Mouse (Mus musculus): ENCODE measurements around the gene Aldh3a2. TPM values are rescaled to one million over a fixed set of nuclear protein-coding genes. Genes with fewer than 3 reads are reported as not detected.

Gene Aldh3a2
- polyA plus RNA-seq, 1 experiment from 2014 or later = 28.5 TPM

DNA sequence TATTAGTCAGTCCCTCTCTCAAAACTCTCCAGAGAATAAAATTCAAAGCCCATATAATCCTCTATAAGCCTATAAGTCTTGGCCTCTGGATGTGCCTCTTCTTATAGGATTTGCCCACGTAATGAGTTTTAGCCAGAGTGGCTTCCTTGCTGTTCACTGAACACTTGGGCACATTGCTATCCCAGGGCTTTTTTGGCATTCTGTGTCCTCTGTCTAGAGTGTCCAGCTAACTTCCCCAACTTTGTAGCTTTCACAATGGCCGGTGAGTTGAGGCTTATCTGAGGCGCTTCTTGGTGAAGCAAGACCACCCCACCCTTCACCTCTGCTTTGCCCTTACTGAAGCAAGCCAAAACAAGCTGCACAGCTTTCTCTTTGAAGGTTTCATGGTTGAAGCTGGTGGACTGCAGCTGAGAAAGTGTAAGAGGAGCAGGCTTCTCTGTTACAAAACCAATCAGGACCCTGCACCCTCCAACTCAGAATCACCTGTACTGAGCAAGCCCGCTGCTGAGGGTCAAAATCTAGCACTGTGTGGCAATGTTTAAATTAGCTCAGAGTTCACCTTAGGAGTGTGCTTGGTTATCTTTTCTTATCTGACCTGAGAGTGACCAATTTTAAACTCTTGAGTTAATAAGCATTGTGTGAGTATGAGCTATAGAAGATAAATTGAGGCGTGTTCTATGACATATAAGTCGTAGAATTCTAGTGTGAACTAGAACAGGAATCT is 1.5 kb upstream of the Aldh3a2 start:
- Histone ChIP-seq H3K36me3 (peaks cover 3% of the 10 kb centered on the region; the same call in 1 of the 2 replicates), H3K4me2 (replicated peaks) (no peak overlapping the region), H3K9ac (replicated peaks) (no peak overlapping the region), H3K4me1 (no peaks in the 10 kb centered on the region), H3K4me3 (no peak overlapping the region), H3K27me3 (peaks cover 10% of the 10 kb centered on the region; the same call in 1 of the 2 replicates), H3K9me3 (no peaks in the 10 kb centered on the region), H3K27ac (replicated peaks) (no peak overlapping the region)
- ATAC-seq (ENCODE audit: low FRiP score, low read depth) = no peak
- WGBS = 87% methylated on average over 6 of the region's 6 CpGs

- 93% methylated on average over 1 of the region's 1 CpGs for WGBS
- ATAC-seq (ENCODE audit: low FRiP score, low read depth) = no peak
- peaks cover 32% of the 10 kb centered on the region for H3K36me3 ChIP-seq
Observed at GRCm38 (mm10) chr11:61263841-61264240, 3.4 kb downstream of the Aldh3a2 start.

DNA sequence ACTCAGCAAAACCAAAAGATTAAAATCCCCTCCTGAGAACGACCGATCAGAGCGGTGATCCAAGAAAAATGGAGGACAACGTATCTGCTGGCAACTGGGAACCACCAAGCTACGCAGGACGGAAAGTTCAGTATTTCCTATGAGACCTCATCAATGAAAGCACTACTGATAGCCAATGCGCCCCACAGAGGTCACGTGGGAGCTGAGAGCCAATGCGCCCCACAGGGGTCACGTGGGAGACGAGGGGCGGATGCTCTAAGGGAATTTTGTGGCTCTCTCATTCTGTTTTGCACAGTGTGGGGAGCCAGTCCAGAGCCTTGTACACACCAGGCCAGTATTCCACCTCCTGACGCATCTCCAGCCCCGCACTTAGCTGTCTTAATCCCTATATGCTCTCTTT is 4.7 kb downstream of the Aldh3a2 start:
- Histone ChIP-seq H3K36me3 (peaks cover 43% of the 10 kb centered on the region), H3K9ac (replicated peaks) (no peak overlapping the region), H3K4me1 (no peaks in the 10 kb centered on the region), H3K27ac (replicated peaks) (no peak overlapping the region), H3K4me3 (no peak overlapping the region), H3K27me3 (no peaks in the 10 kb centered on the region), H3K4me2 (replicated peaks) (no peak overlapping the region), H3K9me3 (no peaks in the 10 kb centered on the region)
- 88% methylated on average over 14 of the region's 14 CpGs for WGBS
- no peak for ATAC-seq (ENCODE audit: low FRiP score, low read depth)

More at GRCm38 (mm10) chr11:61263841-61264240, 3.4 kb downstream of the Aldh3a2 start:
- no peak overlapping the region for H3K9ac ChIP-seq (replicated peaks)
- H3K4me3 ChIP-seq = no peak overlapping the region
- H3K4me2 ChIP-seq (replicated peaks) = no peak overlapping the region
- peaks cover 9% of the 10 kb centered on the region; the same call in 1 of the 2 replicates for H3K27me3 ChIP-seq
- no peaks in the 10 kb centered on the region for H3K4me1 ChIP-seq
- no peaks in the 10 kb centered on the region for H3K9me3 ChIP-seq
- no peak overlapping the region for H3K27ac ChIP-seq (replicated peaks)

DNA sequence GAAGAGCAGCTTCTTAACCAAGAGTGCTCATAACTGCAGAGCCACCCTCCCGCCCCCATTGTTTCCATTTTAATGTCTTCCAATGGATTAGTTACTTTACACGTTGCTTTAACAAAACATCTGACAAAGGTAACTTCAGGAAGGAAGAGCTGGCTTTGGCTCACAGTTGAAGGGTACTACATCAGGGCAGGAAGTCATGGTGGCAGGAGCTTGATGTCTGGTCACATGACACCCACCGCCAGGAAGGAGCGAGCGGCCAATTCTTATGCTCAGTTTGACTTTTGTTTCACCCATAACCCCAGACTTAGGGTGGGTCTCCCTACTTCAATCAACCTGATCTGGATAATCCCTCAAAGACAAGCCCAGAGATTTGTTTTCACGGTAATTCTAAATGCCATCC is 8.2 kb downstream of the Aldh3a2 start:
- H3K27me3 ChIP-seq = no peaks in the 10 kb centered on the region
- H3K9ac ChIP-seq (replicated peaks) = no peak overlapping the region
- no peak overlapping the region for H3K4me2 ChIP-seq (replicated peaks)
- no peaks in the 10 kb centered on the region for H3K4me1 ChIP-seq
- H3K27ac ChIP-seq (replicated peaks) = no peak overlapping the region
- no peaks in the 10 kb centered on the region for H3K9me3 ChIP-seq
- no peak overlapping the region for H3K4me3 ChIP-seq
- H3K36me3 ChIP-seq = peaks cover 73% of the 10 kb centered on the region
- ATAC-seq (ENCODE audit: low FRiP score, low read depth) = no peak
- 87% methylated on average over 6 of the region's 6 CpGs for WGBS

- Histone ChIP-seq H3K27me3 (no peaks in the 10 kb centered on the region), H3K36me3 (peaks cover 66% of the 10 kb centered on the region), H3K9me3 (no peaks in the 10 kb centered on the region), H3K4me1 (no peaks in the 10 kb centered on the region), H3K4me3 (no peak overlapping the region), H3K4me2 (replicated peaks) (no peak overlapping the region), H3K9ac (replicated peaks) (no peak overlapping the region), H3K27ac (replicated peaks) (no peak overlapping the region)
- no peak for ATAC-seq (ENCODE audit: low FRiP score, low read depth)
- 93% methylated on average over 12 of the region's 12 CpGs for WGBS
Observed at GRCm38 (mm10) chr11:61252807-61253206, 14.5 kb downstream of the Aldh3a2 start.

GRCm38 (mm10) chr11:61251741-61252140 is 15.5 kb downstream of the Aldh3a2 start:
- Histone ChIP-seq H3K27ac (replicated peaks) (no peak overlapping the region), H3K4me1 (no peaks in the 10 kb centered on the region), H3K9ac (replicated peaks) (no peak overlapping the region), H3K4me3 (no peak overlapping the region), H3K36me3 (peaks cover 58% of the 10 kb centered on the region), H3K9me3 (no peaks in the 10 kb centered on the region), H3K4me2 (replicated peaks) (no peak overlapping the region), H3K27me3 (no peaks in the 10 kb centered on the region)
- whole genome bisulfite sequencing = 73% methylated on average over 10 of the region's 10 CpGs
- no peak for ATAC-seq (ENCODE audit: low FRiP score, low read depth)

DNA sequence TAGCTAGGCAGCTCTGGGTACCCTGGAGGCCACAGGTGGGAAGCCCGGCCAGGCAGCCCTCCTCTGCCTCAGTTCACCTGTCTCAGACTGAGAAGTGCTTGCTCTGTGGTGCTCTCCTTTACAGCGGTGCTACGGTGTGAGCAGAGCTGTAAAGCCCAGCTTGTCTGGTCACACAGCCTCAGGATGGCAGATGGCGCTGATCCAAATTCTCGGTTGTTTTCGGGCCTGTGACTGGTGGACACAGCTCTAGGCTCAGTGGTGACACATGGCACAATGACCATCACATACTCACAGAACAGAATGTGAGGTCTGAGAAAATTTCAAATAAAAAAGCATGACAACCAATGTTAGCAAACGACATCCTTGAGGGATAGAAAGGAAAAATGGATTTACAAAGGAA is 22.9 kb downstream of the Aldh3a2 start:
- H3K4me1 ChIP-seq = no peaks in the 10 kb centered on the region
- H3K27ac ChIP-seq (replicated peaks) = no peak overlapping the region
- H3K9ac ChIP-seq (replicated peaks) = no peak overlapping the region
- H3K9me3 ChIP-seq = no peaks in the 10 kb centered on the region
- 90% methylated on average over 7 of the region's 7 CpGs for WGBS
- H3K4me2 ChIP-seq (replicated peaks) = no peak overlapping the region
- peaks cover 22% of the 10 kb centered on the region for H3K36me3 ChIP-seq
- H3K27me3 ChIP-seq = no peaks in the 10 kb centered on the region
- no peak overlapping the region for H3K4me3 ChIP-seq
- no peak for ATAC-seq (ENCODE audit: low FRiP score, low read depth)

DNA sequence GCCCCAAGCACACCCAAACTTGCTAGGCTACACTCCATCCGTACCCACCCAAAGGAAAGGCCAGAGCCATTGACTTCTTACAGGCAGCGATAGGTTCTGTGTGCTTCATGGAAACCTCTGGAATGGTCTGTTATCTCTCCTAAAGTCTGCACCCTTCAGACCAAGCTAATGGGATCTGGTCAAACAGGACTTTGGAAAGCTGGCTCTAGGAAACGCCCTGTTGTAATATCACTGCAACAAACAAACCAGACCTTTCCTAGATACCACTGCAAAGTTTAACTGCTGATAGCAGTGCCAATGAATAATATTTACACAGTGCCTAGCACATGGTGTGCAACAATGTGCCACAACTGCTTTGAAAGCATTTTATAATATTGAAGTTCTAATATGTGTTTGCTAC is 31.2 kb downstream of the Aldh3a2 start:
- H3K4me1 ChIP-seq = 0 out of 2 replicates have a peak, but pooled peaks cover 5% of the 10 kb centered on the region
- no peaks in the 10 kb centered on the region for H3K9me3 ChIP-seq
- H3K27ac ChIP-seq (replicated peaks) = no peak overlapping the region
- 90% methylated on average over 3 of the region's 3 CpGs for WGBS
- no peaks in the 10 kb centered on the region for H3K36me3 ChIP-seq
- no peak overlapping the region for H3K9ac ChIP-seq (replicated peaks)
- H3K4me2 ChIP-seq (replicated peaks) = no peak overlapping the region
- H3K4me3 ChIP-seq = no peak overlapping the region
- ATAC-seq (ENCODE audit: low FRiP score, low read depth) = no peak
- H3K27me3 ChIP-seq = no peaks in the 10 kb centered on the region

DNA sequence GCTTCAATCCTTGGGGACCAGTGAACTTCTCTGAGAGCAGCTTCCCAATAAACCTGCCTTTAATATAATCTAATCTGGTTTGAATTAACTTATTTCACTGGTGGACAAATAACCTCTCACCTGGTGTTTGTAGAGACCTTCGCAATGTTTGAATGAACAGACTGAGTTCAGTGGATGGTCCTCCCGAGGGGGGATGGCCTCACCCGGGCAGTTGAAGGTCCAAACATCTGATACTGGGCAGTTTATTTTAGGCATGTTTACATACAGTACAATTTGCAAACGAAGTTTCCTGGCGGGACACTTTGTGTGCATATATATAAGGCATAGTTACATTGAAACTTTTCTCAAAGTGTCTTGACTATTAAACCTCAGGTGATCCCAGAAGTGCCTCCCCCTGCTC is 33.1 kb downstream of the Aldh3a2 start:
- H3K27ac ChIP-seq (replicated peaks) = no peak overlapping the region
- H3K4me3 ChIP-seq = no peak overlapping the region
- 70% methylated on average over 5 of the region's 5 CpGs for WGBS
- no peaks in the 10 kb centered on the region for H3K36me3 ChIP-seq
- H3K4me1 ChIP-seq = 0 out of 2 replicates have a peak, but pooled peaks cover 5% of the 10 kb centered on the region
- no peak overlapping the region for H3K4me2 ChIP-seq (replicated peaks)
- H3K9ac ChIP-seq (replicated peaks) = no peak overlapping the region
- no peak for ATAC-seq (ENCODE audit: low FRiP score, low read depth)
- H3K9me3 ChIP-seq = no peaks in the 10 kb centered on the region
- H3K27me3 ChIP-seq = no peaks in the 10 kb centered on the region

DNA sequence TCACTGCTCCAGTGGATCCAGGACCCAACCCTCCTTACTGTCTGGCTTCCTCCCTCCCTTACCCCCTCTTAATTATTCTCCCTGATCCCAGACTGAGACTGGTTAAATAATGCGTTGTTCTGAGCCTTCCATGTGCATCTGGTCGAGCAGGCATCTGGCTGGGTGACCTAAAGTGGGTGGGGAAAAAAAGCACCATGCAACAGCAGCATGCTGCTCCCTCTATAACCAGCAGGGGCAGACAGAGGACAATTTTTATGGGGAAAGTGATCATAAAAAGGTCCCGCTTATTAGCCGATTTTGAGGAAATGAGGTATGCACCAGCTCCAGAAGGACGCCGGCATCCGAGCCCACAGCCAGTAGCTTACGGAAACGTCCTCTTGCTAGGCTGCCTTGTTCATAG is 35.9 kb downstream of the Aldh3a2 start:
- H3K4me3 ChIP-seq = no peak overlapping the region
- H3K27me3 ChIP-seq = no peaks in the 10 kb centered on the region
- no peaks in the 10 kb centered on the region for H3K9me3 ChIP-seq
- ATAC-seq (ENCODE audit: low FRiP score, low read depth) = no peak
- peak overlapping the region; percentile 6; the same call in 1 of the 2 replicates for H3K9ac ChIP-seq (replicated peaks)
- no peak overlapping the region for H3K27ac ChIP-seq (replicated peaks)
- 18% methylated on average over 9 of the region's 9 CpGs for WGBS
- H3K4me2 ChIP-seq (replicated peaks) = peak overlapping the region; percentile 16; the same call in 1 of the 2 replicates
- no peaks in the 10 kb centered on the region for H3K36me3 ChIP-seq
- H3K4me1 ChIP-seq = 0 out of 2 replicates have a peak, but pooled peaks cover 5% of the 10 kb centered on the region

- H3K36me3 ChIP-seq = no peaks in the 10 kb centered on the region
- H3K9me3 ChIP-seq = no peaks in the 10 kb centered on the region
- H3K4me2 ChIP-seq (replicated peaks) = no peak overlapping the region
- 73% methylated on average over 3 of the region's 3 CpGs for WGBS
- no peak for ATAC-seq (ENCODE audit: low FRiP score, low read depth)
- no peak overlapping the region; the same call in 1 of the 2 replicates for H3K9ac ChIP-seq (replicated peaks)
- H3K4me3 ChIP-seq = no peak overlapping the region
- 0 out of 2 replicates have a peak, but pooled peaks cover 5% of the 10 kb centered on the region for H3K4me1 ChIP-seq
- H3K27ac ChIP-seq (replicated peaks) = no peak overlapping the region
- H3K27me3 ChIP-seq = no peaks in the 10 kb centered on the region
Observed at GRCm38 (mm10) chr11:61228406-61228805, 38.9 kb downstream of the Aldh3a2 start.

- ATAC-seq (ENCODE audit: low FRiP score, low read depth) = no peak
- H3K4me1 ChIP-seq = 0 out of 2 replicates have a peak, but pooled peaks cover 5% of the 10 kb centered on the region
- no peak overlapping the region; the same call in 1 of the 2 replicates for H3K9ac ChIP-seq (replicated peaks)
- H3K36me3 ChIP-seq = no peaks in the 10 kb centered on the region
- H3K9me3 ChIP-seq = no peaks in the 10 kb centered on the region
- 85% methylated on average over 8 of the region's 8 CpGs for WGBS
- no peak overlapping the region for H3K4me3 ChIP-seq
- no peak overlapping the region for H3K4me2 ChIP-seq (replicated peaks)
- no peak overlapping the region for H3K27ac ChIP-seq (replicated peaks)
- H3K27me3 ChIP-seq = no peaks in the 10 kb centered on the region
Observed at GRCm38 (mm10) chr11:61227816-61228215, 39.4 kb downstream of the Aldh3a2 start.
